Mouse (Mus musculus) ES-E14 (cell line): ENCODE data around the gene Hist1h3d. TPM values are rescaled to one million over a fixed set of nuclear protein-coding genes. Genes with fewer than 3 reads are reported as not detected.

ENCODE experiments used
- DNase-seq: peaks from one replicate; pipeline ENCODE4 v3.0.0-alpha.2; 2013; ENCODE audit warnings: low read depth, low spot score
- H3K27ac ChIP-seq: 2 replicates; pipeline ENCODE4 v1.5.1; 2012; ENCODE audit warnings: low read depth, mild to moderate bottlenecking, low read length, moderate library complexity, mixed read lengths; ENCODE audit not compliant: poor library complexity, insufficient read depth, severe bottlenecking
- H3K36me3 ChIP-seq: 2 replicates; pipeline ENCODE4 v1.6.1; 2012; ENCODE audit warnings: mild to moderate bottlenecking, low read length, moderate library complexity, mixed read lengths; ENCODE audit not compliant: control insufficient read depth, poor library complexity, insufficient read depth, severe bottlenecking
- H3K4me1 ChIP-seq, 2 experiments: fragments of 150-350 bp in 1 of 2; sonication (generic) in 1 of 2; 2 replicates each; pipeline ENCODE4 v1.6.1; 2012; ENCODE audit warnings: low read length in 2 of 2, mild to moderate bottlenecking in 1 of 2, mixed read lengths in 1 of 2; ENCODE audit not compliant: control insufficient read depth in 2 of 2, insufficient read depth in 2 of 2, poor library complexity in 1 of 2
- H3K4me3 ChIP-seq, 2 experiments: fragments of 150-350 bp in 1 of 2; sonication (generic) in 1 of 2; 2 replicates each; pipeline ENCODE4 v1.5.1; 2012; ENCODE audit warnings: low read length in 2 of 2, low read depth in 1 of 2, mild to moderate bottlenecking in 1 of 2, mixed read lengths in 1 of 2; ENCODE audit not compliant: insufficient read depth in 1 of 2, poor library complexity in 1 of 2, severe bottlenecking in 1 of 2
- H3K9ac ChIP-seq: 2 replicates; pipeline ENCODE4 v1.6.1; 2012; ENCODE audit warnings: low read depth, mild to moderate bottlenecking, low read length, mixed read lengths; ENCODE audit not compliant: poor library complexity, insufficient read depth, severe bottlenecking
- H3K9me3 ChIP-seq: fragments of 150-350 bp; sonication (generic); 2 replicates; pipeline ENCODE4 v1.6.1; 2012; ENCODE audit warnings: low read depth, mild to moderate bottlenecking, low read length; ENCODE audit not compliant: control insufficient read depth, insufficient read depth
- CHD2 ChIP-seq: IDR thresholded peaks from 2 replicates; pipeline ENCODE4 v1.6.1; 2014; ENCODE audit warnings: mild to moderate bottlenecking, low read depth, low read length, inconsistent platforms
- HCFC1 ChIP-seq: IDR thresholded peaks from 2 replicates; pipeline ENCODE4 v1.6.1; 2012; ENCODE audit warnings: low read length, inconsistent platforms, borderline replicate concordance; ENCODE audit not compliant: insufficient read depth
- MAFK ChIP-seq: IDR thresholded peaks from 2 replicates; pipeline ENCODE4 v1.6.1; 2014; ENCODE audit warnings: mild to moderate bottlenecking, low read depth, low read length, inconsistent platforms; ENCODE audit not compliant: insufficient read depth
- ZC3H11A ChIP-seq: IDR thresholded peaks from 2 replicates; pipeline ENCODE4 v1.6.1; 2012; ENCODE audit warnings: low read depth, mild to moderate bottlenecking, inconsistent platforms, low read length, borderline replicate concordance
- ZNF384 ChIP-seq: IDR thresholded peaks from 2 replicates; pipeline ENCODE4 v1.6.1; 2012; ENCODE audit warnings: low read depth, low read length, inconsistent platforms
- in situ Hi-C, 2 experiments: fragments of 600-800 bp; cut with MboI; formaldehyde crosslinking; loops; one replicate each; pipeline ENCODE4 v1.15.1; 2025; ENCODE audit warnings: low sequenced_read_pairs in 2 of 2, inconsistent platforms in 1 of 2; ENCODE audit not compliant: unreplicated experiment in 2 of 2
- total RNA-seq: library from RNA; depleted of rRNA; stranded (reverse); fragments of 300-350 nt; gene quantifications from 2 replicates; pipeline ENCODE4 v1.2.3, GENCODE M21; 2012

Gene Hist1h3d
- total RNA-seq, 1 experiment, result 103 TPM

DNA sequence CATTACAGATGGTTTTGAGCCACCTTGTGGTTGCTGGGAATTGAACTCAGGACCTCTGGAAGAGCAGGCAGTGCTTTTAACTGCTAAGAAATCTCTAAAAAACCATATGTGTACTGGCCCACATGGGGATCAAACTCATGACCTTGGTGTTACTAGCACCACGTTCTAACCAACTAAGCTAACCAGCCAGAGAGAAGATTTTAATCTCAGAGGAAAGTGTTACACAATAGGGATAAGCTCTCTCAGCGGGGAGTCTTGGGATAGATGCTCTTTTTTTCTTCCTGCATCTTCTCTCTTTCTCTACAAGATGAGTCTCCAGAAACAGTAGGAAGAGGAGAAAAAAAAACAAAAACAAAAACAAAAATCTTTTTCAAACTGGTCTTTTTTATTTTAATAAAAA is 34.8 kb downstream of the Hist1h3d start:
- in situ Hi-C loops, result no loop called here
- DNase-seq, result no peak
- no peaks in the 10 kb centered on the region for H3K9me3 ChIP-seq

DNA sequence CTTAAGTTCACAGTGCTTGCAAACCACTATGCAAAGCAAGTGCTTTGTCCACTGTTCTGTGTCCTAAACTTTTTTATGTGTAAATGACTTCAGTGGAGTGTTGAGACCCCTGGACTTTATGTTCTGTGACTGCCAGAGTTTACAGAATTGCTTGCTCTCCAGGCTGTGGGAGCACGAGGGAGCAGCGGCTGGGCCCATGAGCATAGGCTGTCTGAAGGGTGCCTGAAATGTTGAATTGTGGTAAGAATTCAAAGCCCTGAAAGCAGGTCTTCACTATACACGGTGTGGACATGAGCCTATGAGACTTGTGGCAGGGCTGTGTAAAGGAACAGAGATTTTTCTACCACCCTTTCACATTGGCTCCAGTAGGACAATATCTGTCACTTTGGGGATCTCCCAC is 36.1 kb downstream of the Hist1h3d start:
- Histone ChIP-seq H3K27ac (no peak overlapping the region), H3K9ac (no peak overlapping the region), H3K4me3 (no peak overlapping the region), H3K9me3 (no peaks in the 10 kb centered on the region), H3K4me1 (no peaks in the 10 kb centered on the region), H3K36me3 (no peaks in the 10 kb centered on the region)
- in situ Hi-C loops, result no loop called here
- DNase-seq, result no peak
- TF ChIP-seq CHD2, result no peak
- TF ChIP-seq HCFC1, result no peak
- no peak for TF ChIP-seq MAFK
- TF ChIP-seq ZC3H11A, result no peak
- TF ChIP-seq ZNF384, result no peak

More for the DNA sequence above, 34.8 kb downstream of the Hist1h3d start:
- no peaks in the 10 kb centered on the region for H3K4me1 ChIP-seq
- no peak overlapping the region for H3K9ac ChIP-seq
- no peak overlapping the region for H3K4me3 ChIP-seq
- no peaks in the 10 kb centered on the region for H3K36me3 ChIP-seq
- TF ChIP-seq ZC3H11A (no peak), MAFK (no peak), ZNF384 (no peak), CHD2 (no peak), HCFC1 (no peak)
- H3K27ac ChIP-seq, result no peak overlapping the region

- DNase-seq, result no peak
- in situ Hi-C loops, result no loop called here
- TF ChIP-seq ZC3H11A (no peak), CHD2 (no peak), ZNF384 (no peak), MAFK (no peak), HCFC1 (no peak)
These were observed 44.6 kb downstream of the Hist1h3d start for GRCm38 (mm10) chr13:23620056-23620732.

GRCm38 (mm10) chr13:23620733-23621531 is 45.4 kb downstream of the Hist1h3d start, which contains the start of gene Hist1h2be:
Gene Hist1h2be, minus strand, starts transcription at chr13:23621124.
- TF ChIP-seq ZC3H11A (no peak), CHD2 (no peak; the same call in 1 of the 2 replicates), ZNF384 (no peak), MAFK (no peak), HCFC1 (no peak)
- no peaks in the 10 kb centered on the region for H3K36me3 ChIP-seq
- in situ Hi-C loops, result no loop called here

More at GRCm38 (mm10) chr13:23620056-23620732, 44.6 kb downstream of the Hist1h3d start:
- peak overlapping the region; percentile 36 to 57 for H3K4me3 ChIP-seq
- H3K27ac ChIP-seq, result no peak overlapping the region
- no peaks in the 10 kb centered on the region for H3K9me3 ChIP-seq
- no peaks in the 10 kb centered on the region for H3K36me3 ChIP-seq
- peak overlapping the region; percentile 40; the same call in 1 of the 2 replicates for H3K9ac ChIP-seq
- no peaks in the 10 kb centered on the region for H3K4me1 ChIP-seq

More at GRCm38 (mm10) chr13:23620733-23621531, 45.4 kb downstream of the Hist1h3d start, which contains the start of gene Hist1h2be:
- Histone ChIP-seq H3K4me1 (no peaks in the 10 kb centered on the region), H3K4me3 (peak within 1 kb of the TSS; percentile 66 to 77), H3K9me3 (no peaks in the 10 kb centered on the region), H3K9ac (peak within 1 kb of the TSS; percentile 76), H3K27ac (peak within 1 kb of the TSS; percentile 68; the same call in 1 of the 2 replicates)
- peak; percentile 76 for DNase-seq
